8 mouse cellular contexts compared by ENCODE assay signal in the genomic region with DNA sequence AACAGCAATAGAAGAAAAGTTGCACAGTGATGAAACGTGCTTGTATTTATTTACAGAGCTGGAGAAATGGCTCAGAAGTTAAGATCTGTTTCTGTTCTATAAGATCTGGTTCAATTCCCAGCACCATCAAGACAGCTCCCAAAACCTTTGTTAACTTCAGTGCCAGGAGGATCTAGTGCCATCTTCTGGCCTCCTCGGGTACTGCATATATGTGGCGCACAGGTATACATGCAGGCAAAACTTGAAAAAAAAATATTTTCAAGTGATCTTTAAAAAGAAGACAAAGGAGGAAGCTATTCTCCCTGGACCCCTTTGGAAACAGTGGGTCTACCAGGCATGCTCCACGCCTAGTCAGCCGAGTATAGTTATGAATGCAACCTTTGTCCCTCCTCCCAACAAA. TPM values are rescaled to one million over a fixed set of nuclear protein-coding genes. Genes with fewer than 3 reads are reported as not detected.
A peak's percentile ranks its signal among the peaks of the same experiment; 100 is the strongest.
DNase-seq lines count a peak whose midpoint lies in the region; ATAC-seq and TF ChIP-seq lines count a peak whose summit lies in the region.

No protein-coding gene starts in this region.

- ATAC-seq in lung, embryonic 14.5 days (ENCODE audit: insufficient read depth): no peak
- ATAC-seq in forebrain, embryonic 16.5 days: no peak

- H3K4me1 ChIP-seq in lung, embryonic 14.5 days (ENCODE audit: insufficient read depth): 0 out of 2 replicates have a peak, but pooled peaks cover 5% of the 10 kb centered on the region
- H3K4me1 ChIP-seq in forebrain, embryonic 16.5 days (replicated peaks; ENCODE audit: control insufficient read depth, insufficient read depth, low read length): peaks cover 12% of the 10 kb centered on the region

- peaks cover 3% of the 10 kb centered on the region for H3K9me3 ChIP-seq in lung, embryonic 14.5 days (ENCODE audit: low read depth, low read length)
- peaks cover 2% of the 10 kb centered on the region; the same call in 1 of the 2 replicates for H3K9me3 ChIP-seq in forebrain, embryonic 16.5 days (ENCODE audit: control insufficient read depth, low read length)

- intact Hi-C loops in heart, postnatal 25 days (cut with DNase I): loop anchor here (1.0 to 2.0 kb wide), 2 partner anchors 32 to 126 kb away; no protein-coding TSS in a partner anchor

- 69% methylated on average over 5 of the region's 5 CpGs for WGBS in lung, embryonic 14.5 days
- 74% methylated on average over 5 of the region's 5 CpGs for WGBS in forebrain, embryonic 16.5 days

- TF ChIP-seq CTCF in lung, embryonic 14.5 days (IDR thresholded peaks at IDR 0.05; ENCODE audit: low read depth): peak; percentile 71

- no peaks in the 10 kb centered on the region for H3K27me3 ChIP-seq in lung, embryonic 14.5 days (ENCODE audit: insufficient read depth, low read length)
- peaks cover 15% of the 10 kb centered on the region for H3K27me3 ChIP-seq in forebrain, embryonic 16.5 days (replicated peaks; ENCODE audit: control insufficient read depth, insufficient read depth, low read length)

- no peak overlapping the region for H3K4me2 ChIP-seq in lung, embryonic 14.5 days
- no peak overlapping the region for H3K4me2 ChIP-seq in forebrain, embryonic 16.5 days (ENCODE audit: low read length)

- H3K4me3 ChIP-seq in lung, embryonic 14.5 days (ENCODE audit: low read depth, low read length): no peak overlapping the region
- H3K4me3 ChIP-seq in forebrain, embryonic 16.5 days (replicated peaks; ENCODE audit: low read length): no peak overlapping the region

- no peak overlapping the region for H3K27ac ChIP-seq in lung, embryonic 14.5 days (ENCODE audit: low read depth)
- no peak overlapping the region for H3K27ac ChIP-seq in forebrain, embryonic 16.5 days (ENCODE audit: low read length)

- no peak overlapping the region for H3K9ac ChIP-seq in lung, embryonic 14.5 days
- H3K9ac ChIP-seq in forebrain, embryonic 16.5 days (replicated peaks; ENCODE audit: low read depth, low read length): no peak overlapping the region

- peak; percentile 40 to 80 for DNase-seq in heart, adult 18-20 months
- no peak for DNase-seq in heart, postnatal 25 days (ENCODE audit: low spot score)
- DNase-seq in urinary bladder, postnatal 36 days (ENCODE audit: low spot score in 2 of 2): peak; percentile 29 to 40
- no peak for DNase-seq in urinary bladder, adult 2 months (ENCODE audit: low spot score)
- DNase-seq in cerebellum, postnatal 36 days: peak; percentile 69 to 77
- peak; percentile 61 for DNase-seq in lung, embryonic 14.5 days
- peak; percentile 7 to 19 for DNase-seq in thymus, adult 18-20 months

- no peaks in the 10 kb centered on the region for H3K36me3 ChIP-seq in lung, embryonic 14.5 days (ENCODE audit: insufficient read depth)
- H3K36me3 ChIP-seq in forebrain, embryonic 16.5 days (ENCODE audit: control insufficient read depth, insufficient read depth): no peaks in the 10 kb centered on the region

RNA-seq across cellular contexts. Expression of a gene that starts 0.9 kb away (rescaled TPM):
- 10 to 100 TPM; 36.7 to 38.2 TPM for total RNA-seq in heart, adult 18-20 months (2021)
- 10 to 100 TPM; 33.5 to 39.9 TPM for total RNA-seq in heart, postnatal 25 days (2021)
- polyA plus RNA-seq in urinary bladder, adult 2 months (2012; rRNA removed): 10.4 and 16.7 TPM in 2 replicates
- polyA plus RNA-seq in lung, embryonic 14.5 days (2014; fragmentation: Nextera tagmentation; extraction: Ambion mirVana): 16.2 and 19.3 TPM in 2 replicates
- 4.3 and 4.4 TPM in 2 replicates for polyA plus RNA-seq in forebrain, embryonic 16.5 days (2015; fragmentation: Nextera tagmentation; extraction: Ambion mirVana)

Comparison
In these comparisons a context has a peak if more than half of its experiments do, and no peak if none do; other contexts are left out.
1. DNase-seq: peak in heart, adult 18-20 months (2 of 2), urinary bladder, postnatal 36 days (2 of 2), cerebellum, postnatal 36 days (2 of 2), lung, embryonic 14.5 days (single experiment) and thymus, adult 18-20 months (2 of 2); none in heart, postnatal 25 days (single experiment) and urinary bladder, adult 2 months (single experiment).